Mouse (Mus musculus) 3T3-L1 (cell line): Measurements from ENCODE around the gene Edf1.

Experiments used
- DNase-seq: peaks from one replicate; pipeline ENCODE4 v3.0.0-alpha.2; 2015; ENCODE audit warnings: low read depth, low spot score

Gene Edf1

GRCm38 (mm10) chr2:25561946-25562345 lies 4.3 kb downstream of the Edf1 start:
- no peak for DNase-seq

GRCm38 (mm10) chr2:25565741-25566140 lies 8.1 kb downstream of the Edf1 start:
- DNase-seq, result no peak

GRCm38 (mm10) chr2:25566558-25566957 lies 8.9 kb downstream of the Edf1 start:
- DNase-seq, result no peak

- DNase-seq, result no peak
These were observed 10.9 kb downstream of the Edf1 start for GRCm38 (mm10) chr2:25568473-25569019.

- DNase-seq, result no peak
These were observed 11.7 kb downstream of the Edf1 start for GRCm38 (mm10) chr2:25569323-25569722.

GRCm38 (mm10) chr2:25571221-25571620 lies 13.6 kb downstream of the Edf1 start:
- DNase-seq, result no peak

GRCm38 (mm10) chr2:25573068-25573467 lies 15.4 kb downstream of the Edf1 start:
- no peak for DNase-seq

- no peak for DNase-seq
These were observed 16.5 kb downstream of the Edf1 start for GRCm38 (mm10) chr2:25574136-25574535.

GRCm38 (mm10) chr2:25574579-25575431 lies 17.2 kb downstream of the Edf1 start, which contains the start of the genes Mamdc4 and Phpt1:
TSS of gene Mamdc4 (minus strand) at chr2:25574845.
TSS of gene Phpt1 (minus strand) at chr2:25575224.
- DNase-seq, result peak; percentile 97

- peak; percentile 27 for DNase-seq
These were observed 17.9 kb downstream of the Edf1 start for GRCm38 (mm10) chr2:25575432-25576027.

GRCm38 (mm10) chr2:25576028-25576850 lies 18.6 kb downstream of the Edf1 start:
- no peak for DNase-seq

- DNase-seq, result no peak
These were observed 19.6 kb downstream of the Edf1 start for GRCm38 (mm10) chr2:25576965-25577891.

- no peak for DNase-seq
These were observed 20.5 kb downstream of the Edf1 start for GRCm38 (mm10) chr2:25577951-25578795.

GRCm38 (mm10) chr2:25578796-25579736 lies 21.4 kb downstream of the Edf1 start:
- no peak for DNase-seq

- peak; percentile 22 for DNase-seq
These were observed 22.3 kb downstream of the Edf1 start for GRCm38 (mm10) chr2:25579737-25580460.

GRCm38 (mm10) chr2:25580621-25581101 lies 23.0 kb downstream of the Edf1 start:
- DNase-seq, result no peak

- peak; percentile 78 for DNase-seq
These were observed 23.7 kb downstream of the Edf1 start, which contains the start of gene Ajm1 for GRCm38 (mm10) chr2:25581294-25581864. TSS of gene Ajm1 (minus strand) at chr2:25581757.
